In genomic region chr14:120804183-120804848, GRCm38 (mm10) we compare ENCODE assay signal across 10 mouse cellular contexts.
DNase-seq lines count a peak whose midpoint lies in the region; ATAC-seq lines count a peak whose summit lies in the region.
"Had no signal": no experiment of that assay in that cellular context is flagged by ENCODE, and none has a peak within 500 bp of the region (broad histone marks: within the 10 kb centered on the region; RNA-seq: fewer than 3 reads in every experiment).

No protein-coding gene starts in this region.

- peak overlapping the region; percentile 55 for H3K4me2 ChIP-seq in heart, embryonic 11.5 days
- peak overlapping the region; percentile 43 for H3K4me2 ChIP-seq in hindbrain, embryonic 16.5 days (ENCODE audit: low read length)
- peak overlapping the region; percentile 31; the same call in 1 of the 2 replicates for H3K4me2 ChIP-seq in neural tube, embryonic 14.5 days (ENCODE audit: low read depth, low read length)

- no peaks in the 10 kb centered on the region for H3K9me3 ChIP-seq in heart, embryonic 11.5 days (replicated peaks; ENCODE audit: control insufficient read depth, low read length)
- no peaks in the 10 kb centered on the region for H3K9me3 ChIP-seq in hindbrain, embryonic 16.5 days (ENCODE audit: control insufficient read depth, low read length)
- H3K9me3 ChIP-seq in neural tube, embryonic 14.5 days (ENCODE audit: control insufficient read depth, low read length) = no peaks in the 10 kb centered on the region

- WGBS in heart, embryonic 11.5 days (ENCODE audit: insufficient replicate concordance) = 23% methylated on average over 7 of the region's 7 CpGs
- 10% methylated on average over 7 of the region's 7 CpGs for WGBS in hindbrain, embryonic 16.5 days
- WGBS in neural tube, embryonic 14.5 days = 5% methylated on average over 7 of the region's 7 CpGs

- no peak overlapping the region for H3K27ac ChIP-seq in heart, embryonic 11.5 days (ENCODE audit: low read depth, low read length)
- no peak overlapping the region for H3K27ac ChIP-seq in hindbrain, embryonic 16.5 days (ENCODE audit: low read depth, low read length)
- no peak overlapping the region for H3K27ac ChIP-seq in neural tube, embryonic 14.5 days (ENCODE audit: low read depth, low read length)

- H3K4me3 ChIP-seq in heart, embryonic 11.5 days (ENCODE audit: low read depth, low read length) = no peak overlapping the region
- 0 out of 2 replicates have a peak overlapping the region, but pooled peaks have one; percentile 2 for H3K4me3 ChIP-seq in hindbrain, embryonic 16.5 days (ENCODE audit: low read length)
- no peak overlapping the region for H3K4me3 ChIP-seq in neural tube, embryonic 14.5 days (ENCODE audit: low read depth, low read length)
- H3K4me3 ChIP-seq: megakaryocyte, embryonic 14.5 days had no signal

- H3K27me3 ChIP-seq in heart, embryonic 11.5 days (ENCODE audit: control insufficient read depth, insufficient read depth, low read length) = no peaks in the 10 kb centered on the region
- no peaks in the 10 kb centered on the region for H3K27me3 ChIP-seq in hindbrain, embryonic 16.5 days (replicated peaks; ENCODE audit: control insufficient read depth, insufficient read depth, low read length)
- H3K27me3 ChIP-seq in neural tube, embryonic 14.5 days (ENCODE audit: control insufficient read depth, insufficient read depth, low read length) = no peaks in the 10 kb centered on the region

- H3K4me1 ChIP-seq in heart, embryonic 11.5 days (ENCODE audit: control insufficient read depth, insufficient read depth, low read length) = no peaks in the 10 kb centered on the region
- H3K4me1 ChIP-seq in hindbrain, embryonic 16.5 days (ENCODE audit: control insufficient read depth, insufficient read depth, low read depth, low read length) = peaks cover 12% of the 10 kb centered on the region
- no peaks in the 10 kb centered on the region for H3K4me1 ChIP-seq in neural tube, embryonic 14.5 days (ENCODE audit: control insufficient read depth, insufficient read depth, low read length)
- H3K4me1 ChIP-seq: megakaryocyte, embryonic 14.5 days had no signal

- intact Hi-C loops in heart, postnatal 25 days (cut with DNase I) = no loop called here
- intact Hi-C loops in left cerebral cortex, postnatal 14 days (cut with DNase I) = no loop called here

- ATAC-seq in heart, embryonic 11.5 days (replicated peaks; ENCODE audit: insufficient number of reproducible peaks, low FRiP score, low TSS enrichment) = no peak
- ATAC-seq in hindbrain, embryonic 16.5 days = 0 out of 2 replicates have a peak, but pooled peaks have one; percentile 35
- ATAC-seq in neural tube, embryonic 14.5 days (ENCODE audit: low read depth) = no peak

- no peaks in the 10 kb centered on the region for H3K36me3 ChIP-seq in heart, embryonic 11.5 days (ENCODE audit: control insufficient read depth, insufficient read depth, low read length)
- H3K36me3 ChIP-seq in hindbrain, embryonic 16.5 days (ENCODE audit: control insufficient read depth, insufficient read depth, low read length) = no peaks in the 10 kb centered on the region
- no peaks in the 10 kb centered on the region for H3K36me3 ChIP-seq in neural tube, embryonic 14.5 days (ENCODE audit: control insufficient read depth, insufficient read depth, low read length)

- H3K9ac ChIP-seq in heart, embryonic 11.5 days (ENCODE audit: low read depth, low read length) = no peak overlapping the region
- H3K9ac ChIP-seq in hindbrain, embryonic 16.5 days (ENCODE audit: low read depth, low read length) = no peak overlapping the region
- no peak overlapping the region for H3K9ac ChIP-seq in neural tube, embryonic 14.5 days (replicated peaks; ENCODE audit: low read depth, low read length)

- no peak for DNase-seq in heart, postnatal 25 days (ENCODE audit: low spot score)
- peak; percentile 8 for DNase-seq in retina, embryonic 14.5 days (ENCODE audit: low spot score)
- no peak for DNase-seq in retina, postnatal 1 day
- no peak for DNase-seq in left cerebral cortex, postnatal 14 days (ENCODE audit: low spot score in 2 of 2)
- DNase-seq in adrenal gland, postnatal 10 days = no peak
- DNase-seq: cerebellum, adult 11-12 months had no signal
